Mouse (Mus musculus) ES-E14 (cell line): ENCODE measurements around the gene Cgnl1. TPM values are rescaled to one million over a fixed set of nuclear protein-coding genes. Genes with fewer than 3 reads are reported as not detected.

Experiments used
- DNase-seq: peaks from one replicate; pipeline ENCODE4 v3.0.0-alpha.2; 2013; ENCODE audit warnings: low read depth, low spot score
- H3K27ac ChIP-seq: 2 replicates; pipeline ENCODE4 v1.5.1; 2012; ENCODE audit warnings: low read depth, mild to moderate bottlenecking, low read length, moderate library complexity, mixed read lengths; ENCODE audit not compliant: poor library complexity, insufficient read depth, severe bottlenecking
- H3K36me3 ChIP-seq: 2 replicates; pipeline ENCODE4 v1.6.1; 2012; ENCODE audit warnings: mild to moderate bottlenecking, low read length, moderate library complexity, mixed read lengths; ENCODE audit not compliant: control insufficient read depth, poor library complexity, insufficient read depth, severe bottlenecking
- H3K4me1 ChIP-seq, 2 experiments: fragments of 150-350 bp in 1 of 2; sonication (generic) in 1 of 2; 2 replicates each; pipeline ENCODE4 v1.6.1; 2012; ENCODE audit warnings: low read length in 2 of 2, mild to moderate bottlenecking in 1 of 2, mixed read lengths in 1 of 2; ENCODE audit not compliant: control insufficient read depth in 2 of 2, insufficient read depth in 2 of 2, poor library complexity in 1 of 2
- H3K4me3 ChIP-seq, 2 experiments: fragments of 150-350 bp in 1 of 2; sonication (generic) in 1 of 2; 2 replicates each; pipeline ENCODE4 v1.5.1; 2012; ENCODE audit warnings: low read length in 2 of 2, low read depth in 1 of 2, mild to moderate bottlenecking in 1 of 2, mixed read lengths in 1 of 2; ENCODE audit not compliant: insufficient read depth in 1 of 2, poor library complexity in 1 of 2, severe bottlenecking in 1 of 2
- H3K9ac ChIP-seq: 2 replicates; pipeline ENCODE4 v1.6.1; 2012; ENCODE audit warnings: low read depth, mild to moderate bottlenecking, low read length, mixed read lengths; ENCODE audit not compliant: poor library complexity, insufficient read depth, severe bottlenecking
- H3K9me3 ChIP-seq: fragments of 150-350 bp; sonication (generic); 2 replicates; pipeline ENCODE4 v1.6.1; 2012; ENCODE audit warnings: low read depth, mild to moderate bottlenecking, low read length; ENCODE audit not compliant: control insufficient read depth, insufficient read depth
- CHD2 ChIP-seq: IDR thresholded peaks from 2 replicates; pipeline ENCODE4 v1.6.1; 2014; ENCODE audit warnings: mild to moderate bottlenecking, low read depth, low read length, inconsistent platforms
- HCFC1 ChIP-seq: IDR thresholded peaks from 2 replicates; pipeline ENCODE4 v1.6.1; 2012; ENCODE audit warnings: low read length, inconsistent platforms, borderline replicate concordance; ENCODE audit not compliant: insufficient read depth
- MAFK ChIP-seq: IDR thresholded peaks from 2 replicates; pipeline ENCODE4 v1.6.1; 2014; ENCODE audit warnings: mild to moderate bottlenecking, low read depth, low read length, inconsistent platforms; ENCODE audit not compliant: insufficient read depth
- ZC3H11A ChIP-seq: IDR thresholded peaks from 2 replicates; pipeline ENCODE4 v1.6.1; 2012; ENCODE audit warnings: low read depth, mild to moderate bottlenecking, inconsistent platforms, low read length, borderline replicate concordance
- ZNF384 ChIP-seq: IDR thresholded peaks from 2 replicates; pipeline ENCODE4 v1.6.1; 2012; ENCODE audit warnings: low read depth, low read length, inconsistent platforms
- in situ Hi-C, 2 experiments: fragments of 600-800 bp; cut with MboI; formaldehyde crosslinking; loops; one replicate each; pipeline ENCODE4 v1.15.1; 2025; ENCODE audit warnings: low sequenced_read_pairs in 2 of 2, inconsistent platforms in 1 of 2; ENCODE audit not compliant: unreplicated experiment in 2 of 2
- total RNA-seq: library from RNA; depleted of rRNA; stranded (reverse); fragments of 300-350 nt; gene quantifications from 2 replicates; pipeline ENCODE4 v1.2.3, GENCODE M21; 2012

The Cgnl1 gene
- total RNA-seq, 1 experiment: 45.9 TPM

DNA sequence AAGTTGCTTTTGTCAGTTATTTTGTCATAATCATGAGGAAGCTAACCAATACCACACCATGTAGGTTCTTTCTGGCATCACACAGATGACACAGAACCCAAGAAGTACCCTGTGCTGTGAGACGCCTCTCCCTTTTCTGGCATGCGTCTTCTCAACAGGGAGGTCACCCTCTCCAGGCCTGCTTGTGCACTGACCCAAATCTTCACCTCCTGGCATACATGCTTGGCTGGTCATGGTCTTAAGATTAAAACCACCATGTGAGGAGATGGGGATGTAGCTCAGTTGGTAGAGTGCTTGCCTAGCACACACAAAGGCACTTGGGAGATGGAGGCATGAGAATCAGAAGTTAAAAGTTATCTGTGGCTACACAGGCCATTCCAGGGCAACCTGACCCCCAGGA, 96.2 kb downstream of the Cgnl1 start:
- in situ Hi-C loops: no loop called here
- TF ChIP-seq ZNF384 (no peak), CHD2 (no peak), HCFC1 (no peak), MAFK (no peak), ZC3H11A (no peak)
- Histone ChIP-seq H3K36me3 (no peaks in the 10 kb centered on the region), H3K27ac (no peak overlapping the region), H3K4me3 (no peak overlapping the region), H3K4me1 (peaks cover 0 to 4% of the 10 kb centered on the region in 2 experiments; a peak in 1 of 4 replicates), H3K9ac (no peak overlapping the region), H3K9me3 (no peaks in the 10 kb centered on the region)
- DNase-seq: no peak

DNA sequence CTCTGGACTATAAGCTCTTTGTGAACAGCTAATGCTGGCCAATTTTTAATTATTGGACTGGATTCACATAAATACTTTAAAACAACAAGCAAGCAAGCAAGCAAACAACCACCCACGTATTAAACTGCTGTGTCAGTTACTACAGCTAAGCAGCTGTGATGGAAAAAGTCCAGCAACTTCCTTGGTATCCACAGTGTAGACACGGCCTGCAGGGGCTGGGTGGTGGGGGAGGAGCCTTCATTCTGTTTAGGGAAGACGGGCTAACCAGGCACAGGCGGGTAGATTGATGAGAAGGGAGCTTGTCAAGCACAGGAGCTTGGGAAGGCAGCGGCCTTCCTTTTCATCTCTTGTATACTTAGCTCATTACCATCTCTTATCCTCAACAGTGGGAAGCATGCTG, 96.9 kb downstream of the Cgnl1 start:
- Histone ChIP-seq H3K9me3 (no peaks in the 10 kb centered on the region), H3K27ac (no peak overlapping the region), H3K4me1 (peaks cover 0 to 4% of the 10 kb centered on the region in 2 experiments; a peak in 1 of 4 replicates), H3K4me3 (no peak overlapping the region), H3K36me3 (no peaks in the 10 kb centered on the region), H3K9ac (no peak overlapping the region)
- in situ Hi-C loops: no loop called here
- no peak for DNase-seq
- TF ChIP-seq HCFC1: no peak
- no peak for TF ChIP-seq MAFK
- TF ChIP-seq ZNF384: no peak
- no peak for TF ChIP-seq ZC3H11A
- TF ChIP-seq CHD2: no peak

DNA sequence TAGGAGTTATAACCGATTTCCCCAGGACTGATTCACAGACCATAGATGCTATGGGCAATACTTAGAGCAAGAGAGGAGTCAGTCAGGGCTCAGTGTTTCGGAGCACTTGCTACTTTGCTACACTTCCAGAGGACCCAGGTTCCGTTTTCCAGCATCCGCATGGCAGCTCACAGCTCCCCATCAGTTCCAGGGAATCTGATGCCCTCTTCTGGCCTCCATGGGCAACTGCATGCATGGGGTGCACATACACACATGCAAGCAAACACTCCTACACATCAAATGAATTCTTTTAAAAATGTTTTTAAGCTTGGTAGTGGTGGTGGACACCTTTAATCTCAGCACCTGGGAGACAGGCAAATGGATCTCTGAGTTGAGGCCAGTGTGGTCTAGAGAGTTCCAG, 98.9 kb downstream of the Cgnl1 start:
- Histone ChIP-seq H3K4me3 (no peak overlapping the region), H3K9ac (no peak overlapping the region), H3K36me3 (no peaks in the 10 kb centered on the region), H3K9me3 (no peaks in the 10 kb centered on the region), H3K27ac (no peak overlapping the region), H3K4me1 (peaks cover 0 to 2% of the 10 kb centered on the region in 2 experiments; a peak in 1 of 4 replicates)
- no peak for DNase-seq
- in situ Hi-C loops: no loop called here
- no peak for TF ChIP-seq ZNF384
- TF ChIP-seq ZC3H11A: no peak
- no peak for TF ChIP-seq MAFK
- TF ChIP-seq HCFC1: no peak
- no peak for TF ChIP-seq CHD2

DNA sequence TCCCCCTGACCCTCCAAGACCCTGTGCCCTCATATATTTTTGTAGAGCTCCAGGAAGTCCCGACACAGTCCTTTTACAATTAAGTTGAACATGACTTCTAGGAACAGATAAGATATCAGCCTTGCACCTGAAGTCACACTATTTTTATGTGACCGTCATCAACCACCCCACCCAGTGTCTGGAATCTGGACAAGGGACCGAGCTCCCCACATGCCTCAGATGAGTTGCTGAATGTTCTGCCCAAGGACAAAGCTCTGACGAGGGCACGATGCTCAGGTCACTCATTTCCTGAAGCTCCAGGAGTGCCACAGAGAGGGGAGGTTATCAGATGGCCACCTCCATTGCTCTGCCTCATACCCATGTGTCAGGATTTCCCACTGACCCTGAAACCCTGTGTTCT, 100.7 kb downstream of the Cgnl1 start:
- DNase-seq: no peak
- in situ Hi-C loops: no loop called here
- H3K4me1 ChIP-seq: peaks cover 0 to 4% of the 10 kb centered on the region in 2 experiments; a peak in 1 of 4 replicates
- H3K4me3 ChIP-seq: no peak overlapping the region
- H3K36me3 ChIP-seq: no peaks in the 10 kb centered on the region
- H3K9me3 ChIP-seq: no peaks in the 10 kb centered on the region
- H3K9ac ChIP-seq: no peak overlapping the region
- no peak for TF ChIP-seq HCFC1
- H3K27ac ChIP-seq: no peak overlapping the region

DNA sequence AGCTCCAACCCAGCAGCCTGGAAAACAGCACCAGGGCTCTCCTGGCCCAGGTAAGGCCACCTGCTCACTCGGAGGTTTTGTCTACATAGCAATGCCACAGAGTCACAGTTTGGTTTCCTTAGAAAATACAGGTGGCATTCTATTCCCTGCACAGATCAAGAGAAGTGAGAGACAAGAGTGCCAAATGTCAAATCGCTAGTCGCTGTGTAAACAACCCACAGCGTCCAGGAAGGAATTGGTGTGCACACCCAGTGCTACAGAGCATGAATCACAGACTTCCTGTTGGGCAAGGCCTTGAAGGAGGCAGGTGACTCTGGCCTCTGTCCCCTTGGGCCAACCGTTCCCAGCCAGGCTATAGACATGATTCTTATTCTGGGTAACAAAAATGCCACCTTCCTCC, 103.8 kb downstream of the Cgnl1 start:
- no peaks in the 10 kb centered on the region for H3K9me3 ChIP-seq
- in situ Hi-C loops: no loop called here
- no peak overlapping the region for H3K4me3 ChIP-seq
- H3K27ac ChIP-seq: no peak overlapping the region
- no peaks in the 10 kb centered on the region for H3K36me3 ChIP-seq
- peaks cover 0 to 4% of the 10 kb centered on the region in 2 experiments; a peak in 1 of 4 replicates for H3K4me1 ChIP-seq
- TF ChIP-seq HCFC1: no peak
- no peak for TF ChIP-seq MAFK
- no peak for TF ChIP-seq ZNF384
- no peak for TF ChIP-seq CHD2
- TF ChIP-seq ZC3H11A: no peak
- no peak overlapping the region for H3K9ac ChIP-seq
- no peak for DNase-seq
